Mouse (Mus musculus): ENCODE measurements around the gene Nlrp10. TPM values are rescaled to one million over a fixed set of nuclear protein-coding genes. Genes with fewer than 3 reads are reported as not detected.

The Nlrp10 gene
- polyA plus RNA-seq (2014; fragmentation: Illumina TruSeq; extraction: RNeasy Lipid Tissue Mini Kit (QIAGEN cat#74804); ENCODE audit: low read depth, low replicate concordance), result 18.9 TPM

DNA sequence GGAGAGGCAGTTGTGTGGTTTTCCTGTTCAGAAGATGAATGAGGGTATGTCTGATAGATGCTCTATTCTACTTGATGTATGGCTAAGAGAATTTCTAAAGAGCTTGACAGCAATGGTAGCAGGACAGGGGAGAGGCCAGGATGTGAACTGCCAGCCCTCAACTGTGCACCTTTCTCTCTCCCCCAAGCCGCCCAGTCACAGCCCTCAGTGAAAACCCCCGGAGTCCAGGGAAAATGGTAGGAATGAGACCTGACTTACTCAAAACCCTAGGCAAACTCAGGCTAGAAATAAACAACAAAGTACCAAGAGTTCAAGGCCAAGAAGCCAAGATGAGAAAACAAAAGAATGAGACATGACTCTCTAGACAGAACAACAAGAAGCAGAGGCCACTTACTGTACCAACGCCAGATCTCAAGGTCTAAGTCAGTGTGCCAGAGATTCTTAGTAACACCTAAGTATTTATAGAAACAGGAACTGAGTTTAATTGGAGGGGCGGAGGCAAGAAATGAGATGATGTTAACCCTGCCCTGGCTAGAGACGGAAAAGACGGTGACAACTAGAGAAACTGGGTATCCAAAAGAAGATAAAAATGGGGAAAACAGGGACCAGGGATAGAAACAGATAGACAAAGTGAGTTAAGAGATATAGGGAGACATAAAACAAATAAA is at the start of gene Nlrp10:
Gene Nlrp10 (minus strand): TSS at position 453 of the 668 bp plus-strand sequence.

GRCm38 (mm10) chr7:108950312-108950761 is 20.4 kb upstream of the Nlrp10 start, which contains the start of gene Tub:
Gene Tub (plus strand): TSS chr7:108950338.

DNA sequence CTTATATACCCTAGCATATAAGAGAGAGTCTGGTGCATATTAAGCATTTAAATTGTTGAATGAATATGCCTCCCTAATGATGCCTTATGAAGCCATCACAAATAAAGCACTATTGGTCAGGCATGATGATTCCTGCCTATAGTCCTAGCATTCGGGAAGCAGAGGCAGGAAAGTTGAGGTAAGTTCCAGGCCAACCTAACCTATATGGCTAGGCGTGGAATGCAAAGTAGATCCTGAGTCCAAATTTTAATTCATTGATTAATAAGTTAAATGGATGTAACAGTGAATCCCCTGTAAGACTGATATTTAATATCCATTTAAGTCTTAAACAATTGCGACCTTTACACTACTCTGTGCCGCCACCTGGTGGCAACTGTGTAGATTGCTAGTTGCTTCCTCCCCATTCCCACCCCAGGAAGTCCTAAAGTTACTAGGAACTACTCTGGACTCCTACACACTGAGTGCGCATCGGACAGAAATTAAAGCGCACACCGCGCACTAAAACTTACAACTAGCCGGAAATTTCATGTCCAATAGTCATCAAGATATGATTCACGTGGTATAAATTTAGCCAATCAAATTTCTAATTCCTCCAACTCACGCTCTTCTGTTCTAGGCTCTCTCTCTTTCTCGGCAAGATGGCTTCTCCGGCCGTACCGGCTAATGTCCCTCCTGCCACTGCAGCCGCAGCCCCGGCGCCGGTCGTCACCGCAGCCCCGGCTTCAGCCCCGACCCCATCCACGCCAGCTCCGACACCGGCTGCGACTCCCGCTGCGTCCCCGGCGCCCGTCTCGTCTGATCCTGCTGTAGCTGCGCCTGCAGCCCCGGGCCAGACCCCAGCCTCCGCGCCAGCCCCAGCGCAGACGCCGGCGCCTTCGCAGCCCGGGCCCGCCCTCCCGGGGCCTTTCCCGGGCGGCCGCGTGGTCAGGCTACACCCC is 4.1 kb upstream of the Nlrp10 start, which contains the start of gene Eif3f:
Gene Eif3f (plus strand): TSS at position 624 of the 938 bp plus-strand sequence.

DNA sequence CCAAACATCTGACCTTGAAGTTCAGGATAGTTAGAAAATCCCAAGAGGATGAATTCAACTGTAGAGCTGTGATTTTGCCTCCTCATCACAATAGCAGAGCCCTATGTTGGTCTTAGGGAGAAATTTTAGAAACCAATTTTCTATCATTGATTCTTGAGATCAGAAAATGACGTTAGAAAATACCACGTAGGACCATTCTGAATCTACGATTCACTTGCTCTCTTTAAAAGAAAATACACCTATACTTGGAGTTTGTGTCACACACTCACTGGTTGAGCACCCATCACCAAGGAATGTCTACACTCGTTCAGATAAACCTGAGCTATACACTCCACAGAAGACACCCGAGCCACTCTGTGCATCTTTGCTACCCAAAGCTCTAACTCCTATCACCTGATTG is 35.7 kb downstream of the Nlrp10 start, which contains the start of gene Olfr519:
Gene Olfr519 (minus strand): TSS at position 101 of the 400 bp plus-strand sequence.

DNA sequence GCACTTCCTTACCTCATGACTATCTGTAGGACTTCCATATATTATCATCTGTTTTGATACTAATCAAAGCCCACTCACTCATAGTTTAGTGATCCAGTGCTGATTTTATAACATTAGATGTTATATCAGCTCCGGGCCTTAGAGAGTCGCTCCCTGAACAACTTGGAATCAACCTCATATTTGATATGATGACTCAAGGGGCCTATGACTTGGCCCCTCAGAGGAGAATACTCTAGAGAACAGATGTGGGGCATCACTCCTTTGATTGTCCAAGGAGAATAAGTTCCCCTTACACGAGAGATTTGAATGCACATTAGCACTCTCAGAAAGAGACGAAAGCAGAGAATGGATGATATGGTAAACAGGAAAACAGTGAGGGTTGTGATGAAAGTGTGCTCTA is 45.1 kb downstream of the Nlrp10 start, which contains the start of gene Olfr518:
Gene Olfr518 (minus strand): TSS at position 101 of the 400 bp plus-strand sequence.

DNA sequence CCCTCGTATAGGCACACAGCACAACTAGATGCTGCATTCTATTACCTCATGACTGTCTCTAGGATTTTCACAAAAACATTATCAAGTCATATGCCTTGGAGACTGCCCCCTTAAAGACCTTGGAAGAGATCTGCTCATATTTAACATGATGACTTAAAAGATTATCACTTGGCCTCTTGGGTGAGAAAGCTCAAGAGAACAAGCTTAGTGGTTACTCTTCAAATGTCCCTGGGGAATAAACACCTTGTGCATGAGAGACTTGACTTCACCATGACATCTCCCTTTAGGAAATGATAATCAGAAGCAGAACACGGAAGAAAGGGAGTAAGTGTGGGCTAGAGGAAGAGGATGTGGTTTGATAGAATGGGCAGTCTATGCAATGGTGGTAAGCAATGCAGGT is 57.7 kb downstream of the Nlrp10 start, which contains the start of gene Olfr517:
Gene Olfr517 (minus strand): TSS at position 101 of the 400 bp plus-strand sequence.

Other genes starting within 250 kb of the Nlrp10 start
- not detected for gene Olfr512, start 216.9 kb downstream of the Nlrp10 start, polyA plus RNA-seq (2014; fragmentation: Illumina TruSeq; extraction: RNeasy Lipid Tissue Mini Kit (QIAGEN cat#74804); ENCODE audit: low read depth, low replicate concordance)
- not detected for gene Olfr513, start 179.2 kb downstream of the Nlrp10 start, polyA plus RNA-seq (2014; fragmentation: Illumina TruSeq; extraction: RNeasy Lipid Tissue Mini Kit (QIAGEN cat#74804); ENCODE audit: low read depth, low replicate concordance)
- gene Olfr514, start 104.2 kb downstream of the Nlrp10 start, polyA plus RNA-seq (2014; fragmentation: Illumina TruSeq; extraction: RNeasy Lipid Tissue Mini Kit (QIAGEN cat#74804); ENCODE audit: low read depth, low replicate concordance), result not detected
- gene Olfr516, start 79.6 kb downstream of the Nlrp10 start, polyA plus RNA-seq (2014; fragmentation: Illumina TruSeq; extraction: RNeasy Lipid Tissue Mini Kit (QIAGEN cat#74804); ENCODE audit: low read depth, low replicate concordance), result not detected
- not detected for gene Olfr517, start 57.8 kb downstream of the Nlrp10 start, polyA plus RNA-seq (2014; fragmentation: Illumina TruSeq; extraction: RNeasy Lipid Tissue Mini Kit (QIAGEN cat#74804); ENCODE audit: low read depth, low replicate concordance)
- gene Olfr518, start 45.2 kb downstream of the Nlrp10 start, polyA plus RNA-seq (2014; fragmentation: Illumina TruSeq; extraction: RNeasy Lipid Tissue Mini Kit (QIAGEN cat#74804); ENCODE audit: low read depth, low replicate concordance), result not detected
- gene Olfr519, start 35.8 kb downstream of the Nlrp10 start, polyA plus RNA-seq (2014; fragmentation: Illumina TruSeq; extraction: RNeasy Lipid Tissue Mini Kit (QIAGEN cat#74804); ENCODE audit: low read depth, low replicate concordance), result not detected
- gene Eif3f, start 4.2 kb upstream of the Nlrp10 start, polyA plus RNA-seq (2014; fragmentation: Illumina TruSeq; extraction: RNeasy Lipid Tissue Mini Kit (QIAGEN cat#74804); ENCODE audit: low read depth, low replicate concordance), result 84.8 TPM
- gene Tub, start 20.2 kb upstream of the Nlrp10 start, polyA plus RNA-seq (2014; fragmentation: Illumina TruSeq; extraction: RNeasy Lipid Tissue Mini Kit (QIAGEN cat#74804); ENCODE audit: low read depth, low replicate concordance), result 0.52 TPM
- gene Ric3, start 153.2 kb upstream of the Nlrp10 start, polyA plus RNA-seq (2014; fragmentation: Illumina TruSeq; extraction: RNeasy Lipid Tissue Mini Kit (QIAGEN cat#74804); ENCODE audit: low read depth, low replicate concordance), result 1.6 TPM
- 2.7 TPM for gene Lmo1, start 245.0 kb upstream of the Nlrp10 start, polyA plus RNA-seq (2014; fragmentation: Illumina TruSeq; extraction: RNeasy Lipid Tissue Mini Kit (QIAGEN cat#74804); ENCODE audit: low read depth, low replicate concordance)